Mouse (Mus musculus) G1E (cell line): ENCODE results near the gene Tsku. TPM values are rescaled to one million over a fixed set of nuclear protein-coding genes. Genes with fewer than 3 reads are reported as not detected.

Source experiments
- ATAC-seq: 2 replicates; pipeline ENCODE4 v1.8.0; 2016; ENCODE audit warnings: mild to moderate bottlenecking; ENCODE audit not compliant: insufficient number of reproducible peaks, poor library complexity, low FRiP score, severe bottlenecking; ENCODE audit errors: extremely low read depth
- DNase-seq: peaks from one replicate; pipeline ENCODE4 v3.0.0; 2012; ENCODE audit warnings: low spot score
- H3K27me3 ChIP-seq: 2 replicates; pipeline ENCODE4 v1.6.1; 2012; ENCODE audit warnings: mild to moderate bottlenecking, low read length, inconsistent platforms; ENCODE audit not compliant: insufficient read depth
- H3K36me3 ChIP-seq: replicated peaks from 2 replicates; pipeline ENCODE3; 2012; ENCODE audit warnings: mild to moderate bottlenecking, inconsistent platforms
- H3K4me1 ChIP-seq: 2 replicates; pipeline ENCODE4 v1.6.1; 2012; ENCODE audit warnings: low read depth, low read length, inconsistent platforms, mixed read lengths; ENCODE audit not compliant: insufficient read depth
- H3K4me3 ChIP-seq: 2 replicates; pipeline ENCODE4 v1.5.1; 2012; ENCODE audit warnings: low read depth, mild to moderate bottlenecking, inconsistent platforms, low read length, moderate library complexity, mixed read lengths
- H3K9me3 ChIP-seq: replicated peaks from 2 replicates; pipeline ENCODE4 v1.6.1; 2012; ENCODE audit warnings: inconsistent platforms
- CTCF ChIP-seq: IDR thresholded peaks from 2 replicates; pipeline ENCODE4 v1.5.1; 2012; ENCODE audit warnings: low read depth, low read length, inconsistent platforms, mixed read lengths
- GATA1 ChIP-seq: IDR thresholded peaks from 2 replicates; pipeline ENCODE4 v1.6.1; 2012; ENCODE audit warnings: borderline replicate concordance, low read length, inconsistent platforms, mixed read lengths
- GATA2 ChIP-seq: IDR thresholded peaks from 2 replicates; pipeline ENCODE4 v1.6.1; 2012; ENCODE audit warnings: low read depth, low read length, inconsistent platforms, borderline replicate concordance
- POLR2AphosphoS5 ChIP-seq: IDR thresholded peaks from 2 replicates; pipeline ENCODE4 v1.6.1; 2012; ENCODE audit warnings: low read depth, low read length, inconsistent platforms; ENCODE audit not compliant: insufficient replicate concordance
- TAL1 ChIP-seq: conservative IDR thresholded peaks from 2 replicates; pipeline ENCODE4 v1.6.1; 2012; ENCODE audit warnings: low read depth, low read length, inconsistent platforms, mixed read lengths
- polyA plus RNA-seq: library from polyadenylated mRNA; stranded (reverse); fragments of >175 nt; gene quantifications from 2 replicates; pipeline ENCODE4 v1.2.3, GENCODE M21; 2012
- total RNA-seq, 2 experiments: library from RNA; stranded (forward) in 1 of 2; stranded (reverse) in 1 of 2; fragments of 200-1000 nt in 1 of 2; fragments of >200 nt in 1 of 2; fragmentation: Nextera tagmentation in 1 of 2; gene quantifications; 2 replicates each; pipeline ENCODE4 v1.2.3; 2014 to 2017

Tsku gene
- total and polyA plus RNA-seq, 3 experiments, result not detected

- TF ChIP-seq GATA2, result no peak
- Histone ChIP-seq H3K4me3 (no peak overlapping the region), H3K4me1 (peaks cover 14% of the 10 kb centered on the region), H3K27me3 (peaks cover 48% of the 10 kb centered on the region), H3K36me3 (no peaks in the 10 kb centered on the region), H3K9me3 (no peaks in the 10 kb centered on the region)
- no peak for ATAC-seq
- no peak for DNase-seq
Observed at GRCm38 (mm10) chr7:98347471-98347870, 13.7 kb downstream of the Tsku start.

- Histone ChIP-seq H3K27me3 (peaks cover 30% of the 10 kb centered on the region), H3K4me1 (peaks cover 37% of the 10 kb centered on the region), H3K36me3 (no peaks in the 10 kb centered on the region), H3K4me3 (no peak overlapping the region), H3K9me3 (no peaks in the 10 kb centered on the region)
- TF ChIP-seq POLR2AphosphoS5, result no peak
- no peak for TF ChIP-seq GATA2
- no peak for TF ChIP-seq GATA1
- no peak for TF ChIP-seq CTCF
- TF ChIP-seq TAL1, result no peak
- DNase-seq, result no peak
- ATAC-seq, result no peak
Observed at GRCm38 (mm10) chr7:98345036-98345435, 16.1 kb downstream of the Tsku start.

GRCm38 (mm10) chr7:98344361-98344760 lies 16.8 kb downstream of the Tsku start:
- ATAC-seq (peak; percentile 51; the same call in 1 of the 2 replicates), DNase-seq (peak; percentile 37)
- H3K36me3 ChIP-seq, result no peaks in the 10 kb centered on the region
- no peaks in the 10 kb centered on the region for H3K9me3 ChIP-seq
- peaks cover 24% of the 10 kb centered on the region for H3K27me3 ChIP-seq
- H3K4me1 ChIP-seq, result peaks cover 42% of the 10 kb centered on the region
- TF ChIP-seq POLR2AphosphoS5 (no peak), GATA1 (no peak), TAL1 (no peak), CTCF (peak; percentile 78), GATA2 (no peak)
- no peak overlapping the region for H3K4me3 ChIP-seq

GRCm38 (mm10) chr7:98342249-98342648 lies 18.9 kb downstream of the Tsku start:
- TF ChIP-seq POLR2AphosphoS5 (no peak), GATA2 (no peak), TAL1 (no peak), CTCF (no peak), GATA1 (no peak)
- Histone ChIP-seq H3K4me3 (no peak overlapping the region), H3K27me3 (peaks cover 15% of the 10 kb centered on the region), H3K4me1 (peaks cover 42% of the 10 kb centered on the region), H3K9me3 (no peaks in the 10 kb centered on the region), H3K36me3 (no peaks in the 10 kb centered on the region)
- no peak for DNase-seq
- ATAC-seq, result no peak

- TF ChIP-seq CTCF, result peak; percentile 42
- TF ChIP-seq POLR2AphosphoS5, result no peak
- peak; percentile 59 for DNase-seq
- peak; percentile 62 for ATAC-seq
- Histone ChIP-seq H3K9me3 (no peaks in the 10 kb centered on the region), H3K36me3 (no peaks in the 10 kb centered on the region), H3K27me3 (peaks cover 15% of the 10 kb centered on the region), H3K4me3 (peak overlapping the region; percentile 70), H3K4me1 (peaks cover 45% of the 10 kb centered on the region)
Observed at GRCm38 (mm10) chr7:98341475-98341874, 19.7 kb downstream of the Tsku start.

GRCm38 (mm10) chr7:98340343-98340742 lies 20.8 kb downstream of the Tsku start:
- Histone ChIP-seq H3K27me3 (peaks cover 8% of the 10 kb centered on the region), H3K4me3 (peak overlapping the region; percentile 65; the same call in 1 of the 2 replicates), H3K36me3 (no peaks in the 10 kb centered on the region), H3K9me3 (no peaks in the 10 kb centered on the region), H3K4me1 (peaks cover 49% of the 10 kb centered on the region)
- ATAC-seq, result no peak
- TF ChIP-seq GATA1 (no peak), CTCF (no peak), GATA2 (no peak)
- no peak for DNase-seq

GRCm38 (mm10) chr7:98333987-98334386 lies 27.1 kb downstream of the Tsku start:
- DNase-seq (no peak), ATAC-seq (no peak)
- Histone ChIP-seq H3K27me3 (no peaks in the 10 kb centered on the region), H3K36me3 (no peaks in the 10 kb centered on the region), H3K4me1 (peaks cover 59% of the 10 kb centered on the region), H3K9me3 (no peaks in the 10 kb centered on the region), H3K4me3 (no peak overlapping the region)
- TF ChIP-seq POLR2AphosphoS5 (no peak), TAL1 (no peak), CTCF (no peak)
